Mouse (Mus musculus): ENCODE measurements at regions not wholly inside any gene's neighbourhood (a gene's known extent, or its start where the extent isn't known, plus 50 kb on each side); places are given as distances from the start of the nearest gene placed in this dataset.

DNA sequence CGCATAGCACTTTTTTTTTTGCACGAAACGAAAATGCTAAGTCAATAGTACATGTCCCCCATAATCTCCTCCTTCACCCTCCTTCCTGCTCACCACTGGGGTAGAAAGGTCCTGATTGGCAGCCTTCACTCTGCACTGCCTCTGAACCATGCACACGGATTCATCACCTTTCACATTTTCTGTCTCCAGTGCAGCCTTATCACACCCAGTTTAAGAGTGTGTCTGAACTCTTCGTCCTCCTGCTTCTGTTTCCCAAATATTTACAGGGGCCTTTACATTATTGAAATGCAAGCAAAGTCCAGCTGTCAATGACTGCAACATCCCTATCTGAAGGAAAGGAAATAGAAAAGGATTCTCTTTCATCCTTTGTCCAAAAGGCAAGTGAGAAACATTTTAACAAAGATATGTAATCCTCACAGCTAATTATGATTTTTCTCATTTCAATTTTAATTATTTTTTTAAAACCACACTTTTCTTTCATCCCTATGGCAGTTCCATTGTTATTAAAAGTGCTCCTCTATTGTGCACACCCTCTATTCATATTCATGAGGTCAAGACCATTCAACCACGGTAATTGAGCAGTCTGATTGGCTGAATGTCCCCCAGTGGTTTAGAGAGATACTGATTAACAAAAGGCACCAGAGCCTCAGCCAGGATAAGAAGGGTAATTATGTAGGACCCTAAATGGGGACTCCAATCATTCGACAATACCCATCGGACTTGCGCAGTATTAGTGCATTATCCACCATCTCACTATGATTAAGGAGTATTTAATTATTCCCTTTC is 114.8 kb upstream of the Epha4 start:
- Histone ChIP-seq H3K4me1 (no peaks in the 10 kb centered on the region), H3K4me2 (replicated peaks) (no peak overlapping the region), H3K4me3 (replicated peaks) (no peak overlapping the region), H3K36me3 (no peaks in the 10 kb centered on the region), H3K27me3 (no peaks in the 10 kb centered on the region), H3K27ac (replicated peaks) (no peak overlapping the region), H3K9ac (no peak overlapping the region), H3K9me3 (replicated peaks) (no peaks in the 10 kb centered on the region)
- no peak for ATAC-seq (ENCODE audit: insufficient number of reproducible peaks, low FRiP score, low TSS enrichment, low read depth)
- WGBS = 45% methylated on average over 9 of the region's 9 CpGs

- Histone ChIP-seq H3K9ac (no peak overlapping the region), H3K27ac (replicated peaks) (no peak overlapping the region), H3K4me1 (no peaks in the 10 kb centered on the region), H3K9me3 (replicated peaks) (no peaks in the 10 kb centered on the region), H3K4me3 (replicated peaks) (no peak overlapping the region), H3K4me2 (replicated peaks) (no peak overlapping the region), H3K27me3 (no peaks in the 10 kb centered on the region), H3K36me3 (no peaks in the 10 kb centered on the region)
- WGBS = 57% methylated on average over 4 of the region's 4 CpGs
- ATAC-seq (ENCODE audit: insufficient number of reproducible peaks, low FRiP score, low TSS enrichment, low read depth) = no peak
Measured at GRCm38 (mm10) chr1:77628861-77629260, 114.0 kb upstream of the Epha4 start.

GRCm38 (mm10) chr1:77617490-77617889 is 102.6 kb upstream of the Epha4 start:
- no peak for ATAC-seq (ENCODE audit: insufficient number of reproducible peaks, low FRiP score, low TSS enrichment, low read depth)
- 68% methylated on average over 8 of the region's 8 CpGs for WGBS
- Histone ChIP-seq H3K4me3 (replicated peaks) (no peak overlapping the region), H3K36me3 (no peaks in the 10 kb centered on the region), H3K9ac (no peak overlapping the region), H3K27me3 (no peaks in the 10 kb centered on the region), H3K27ac (replicated peaks) (no peak overlapping the region), H3K4me1 (no peaks in the 10 kb centered on the region), H3K4me2 (replicated peaks) (no peak overlapping the region), H3K9me3 (replicated peaks) (no peaks in the 10 kb centered on the region)

DNA sequence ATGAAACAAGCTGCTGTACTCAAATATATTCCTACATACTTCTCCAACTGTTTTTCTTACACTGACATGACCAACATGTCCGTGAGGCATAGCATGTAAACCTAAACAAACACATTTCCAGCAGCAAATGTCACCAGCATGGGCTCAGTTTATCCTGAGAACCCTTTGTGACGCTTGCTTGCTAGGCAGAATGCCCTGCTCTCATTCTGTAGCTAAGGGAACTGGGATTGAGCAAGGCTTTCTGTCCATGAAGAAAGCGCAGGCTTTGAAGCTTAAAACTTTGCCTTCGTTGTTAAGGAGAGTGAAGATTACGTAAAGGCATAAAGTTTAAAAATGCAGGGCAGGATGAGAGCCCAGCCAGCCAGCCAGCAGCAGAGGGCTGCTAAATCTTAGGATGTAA is 85.6 kb upstream of the Epha4 start:
- H3K4me1 ChIP-seq = no peaks in the 10 kb centered on the region
- no peak overlapping the region for H3K9ac ChIP-seq
- no peak overlapping the region for H3K27ac ChIP-seq (replicated peaks)
- no peak overlapping the region for H3K4me3 ChIP-seq (replicated peaks)
- no peaks in the 10 kb centered on the region for H3K9me3 ChIP-seq (replicated peaks)
- no peak for ATAC-seq (ENCODE audit: insufficient number of reproducible peaks, low FRiP score, low TSS enrichment, low read depth)
- H3K27me3 ChIP-seq = no peaks in the 10 kb centered on the region
- WGBS = 76% methylated on average over 5 of the region's 5 CpGs
- H3K4me2 ChIP-seq (replicated peaks) = no peak overlapping the region
- H3K36me3 ChIP-seq = no peaks in the 10 kb centered on the region

GRCm38 (mm10) chr1:77592649-77593048 is 77.8 kb upstream of the Epha4 start:
- no peak overlapping the region for H3K4me2 ChIP-seq (replicated peaks)
- WGBS = 85% methylated on average over 4 of the region's 4 CpGs
- no peaks in the 10 kb centered on the region for H3K9me3 ChIP-seq (replicated peaks)
- H3K4me1 ChIP-seq = no peaks in the 10 kb centered on the region
- H3K27me3 ChIP-seq = no peaks in the 10 kb centered on the region
- no peaks in the 10 kb centered on the region for H3K36me3 ChIP-seq
- ATAC-seq (ENCODE audit: insufficient number of reproducible peaks, low FRiP score, low TSS enrichment, low read depth) = no peak
- H3K27ac ChIP-seq (replicated peaks) = no peak overlapping the region
- H3K9ac ChIP-seq = no peak overlapping the region
- no peak overlapping the region for H3K4me3 ChIP-seq (replicated peaks)

GRCm38 (mm10) chr1:77592248-77592647 is 77.4 kb upstream of the Epha4 start:
- no peaks in the 10 kb centered on the region for H3K36me3 ChIP-seq
- no peak overlapping the region for H3K9ac ChIP-seq
- no peak overlapping the region for H3K27ac ChIP-seq (replicated peaks)
- 82% methylated on average over 7 of the region's 7 CpGs for WGBS
- H3K27me3 ChIP-seq = no peaks in the 10 kb centered on the region
- no peak for ATAC-seq (ENCODE audit: insufficient number of reproducible peaks, low FRiP score, low TSS enrichment, low read depth)
- H3K4me3 ChIP-seq (replicated peaks) = no peak overlapping the region
- no peaks in the 10 kb centered on the region for H3K4me1 ChIP-seq
- no peaks in the 10 kb centered on the region for H3K9me3 ChIP-seq (replicated peaks)
- no peak overlapping the region for H3K4me2 ChIP-seq (replicated peaks)

DNA sequence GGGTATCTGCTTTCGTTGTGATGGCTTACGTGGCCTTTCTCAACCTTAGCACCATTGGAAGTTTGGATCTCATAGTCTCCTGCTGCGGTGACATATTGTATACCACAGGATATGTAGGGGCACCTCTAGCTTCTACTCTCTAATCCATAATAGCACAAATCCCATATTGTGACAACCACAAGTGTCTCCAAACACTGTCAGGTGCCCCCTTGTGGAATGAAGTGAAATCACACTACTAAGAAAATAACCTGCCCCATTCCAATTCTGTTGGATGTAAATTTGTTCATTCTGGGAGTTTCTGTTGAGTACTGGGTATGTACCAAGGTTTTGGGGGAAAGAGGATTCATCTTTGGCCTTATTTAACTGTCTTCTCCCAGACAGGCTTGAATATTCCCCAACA is 74.5 kb upstream of the Epha4 start:
- Histone ChIP-seq H3K4me1 (no peaks in the 10 kb centered on the region), H3K9ac (no peak overlapping the region), H3K27me3 (no peaks in the 10 kb centered on the region), H3K27ac (replicated peaks) (no peak overlapping the region), H3K4me3 (replicated peaks) (no peak overlapping the region), H3K36me3 (no peaks in the 10 kb centered on the region), H3K9me3 (replicated peaks) (no peaks in the 10 kb centered on the region), H3K4me2 (replicated peaks) (no peak overlapping the region)
- ATAC-seq (ENCODE audit: insufficient number of reproducible peaks, low FRiP score, low TSS enrichment, low read depth) = no peak
- WGBS = 92% methylated on average over 3 of the region's 3 CpGs

DNA sequence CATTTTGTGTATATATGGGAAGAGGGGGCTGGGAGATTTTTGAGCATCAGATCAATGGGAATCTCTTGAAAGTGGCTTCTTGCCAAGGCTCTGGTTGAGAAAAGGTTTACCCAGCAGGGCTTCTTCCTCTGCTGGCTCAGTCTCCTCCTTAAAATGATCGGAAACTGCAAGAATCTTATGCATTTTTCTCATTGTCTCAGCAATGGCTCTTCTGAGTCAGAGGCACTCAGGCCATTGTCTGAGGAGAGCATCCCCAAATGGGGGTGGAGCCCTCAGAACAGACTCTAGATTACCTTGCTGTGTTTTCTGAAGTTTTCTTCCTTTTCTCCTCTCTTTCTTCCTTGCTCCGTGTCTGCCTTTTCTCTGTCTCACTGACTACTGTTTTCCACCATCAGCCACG is 70.6 kb upstream of the Epha4 start:
- 68% methylated on average over 3 of the region's 3 CpGs for WGBS
- Histone ChIP-seq H3K4me3 (replicated peaks) (no peak overlapping the region), H3K4me1 (no peaks in the 10 kb centered on the region), H3K36me3 (no peaks in the 10 kb centered on the region), H3K9me3 (replicated peaks) (no peaks in the 10 kb centered on the region), H3K9ac (no peak overlapping the region), H3K27me3 (no peaks in the 10 kb centered on the region), H3K4me2 (replicated peaks) (no peak overlapping the region), H3K27ac (replicated peaks) (no peak overlapping the region)
- no peak for ATAC-seq (ENCODE audit: insufficient number of reproducible peaks, low FRiP score, low TSS enrichment, low read depth)

GRCm38 (mm10) chr1:77568081-77568480 is 53.2 kb upstream of the Epha4 start:
- no peaks in the 10 kb centered on the region for H3K4me1 ChIP-seq
- ATAC-seq (ENCODE audit: insufficient number of reproducible peaks, low FRiP score, low TSS enrichment, low read depth) = no peak
- 70% methylated on average over 6 of the region's 6 CpGs for WGBS
- no peak overlapping the region for H3K4me2 ChIP-seq (replicated peaks)
- no peaks in the 10 kb centered on the region for H3K36me3 ChIP-seq
- H3K9ac ChIP-seq = no peak overlapping the region
- no peak overlapping the region for H3K4me3 ChIP-seq (replicated peaks)
- no peaks in the 10 kb centered on the region for H3K27me3 ChIP-seq
- no peaks in the 10 kb centered on the region for H3K9me3 ChIP-seq (replicated peaks)
- no peak overlapping the region for H3K27ac ChIP-seq (replicated peaks)

DNA sequence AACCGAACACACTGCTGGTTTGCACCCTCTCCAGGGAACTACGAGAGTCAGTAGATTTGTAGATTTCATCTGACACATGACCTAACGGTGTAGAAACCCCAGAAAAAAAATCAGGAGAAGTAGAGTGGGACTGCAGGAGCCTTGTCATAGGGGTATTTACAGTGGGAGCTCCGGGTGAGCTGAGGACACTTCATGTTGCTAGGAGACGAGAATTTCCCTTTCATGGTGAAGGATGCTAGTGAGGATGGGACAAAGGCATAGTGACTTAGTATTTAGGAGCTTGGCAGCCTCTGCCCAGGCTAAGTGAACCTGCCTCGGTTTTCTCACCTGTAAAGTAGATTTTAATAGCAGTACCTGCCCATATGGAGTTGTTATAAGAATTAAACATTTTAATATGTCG is 52.8 kb upstream of the Epha4 start:
- Histone ChIP-seq H3K36me3 (no peaks in the 10 kb centered on the region), H3K27ac (replicated peaks) (no peak overlapping the region), H3K4me3 (replicated peaks) (no peak overlapping the region), H3K4me1 (no peaks in the 10 kb centered on the region), H3K9ac (no peak overlapping the region), H3K4me2 (replicated peaks) (no peak overlapping the region), H3K9me3 (replicated peaks) (no peaks in the 10 kb centered on the region), H3K27me3 (no peaks in the 10 kb centered on the region)
- ATAC-seq (ENCODE audit: insufficient number of reproducible peaks, low FRiP score, low TSS enrichment, low read depth) = no peak
- 75% methylated on average over 7 of the region's 7 CpGs for WGBS
